ENCODE assay signal across 24 mouse cellular contexts in the genomic region with DNA sequence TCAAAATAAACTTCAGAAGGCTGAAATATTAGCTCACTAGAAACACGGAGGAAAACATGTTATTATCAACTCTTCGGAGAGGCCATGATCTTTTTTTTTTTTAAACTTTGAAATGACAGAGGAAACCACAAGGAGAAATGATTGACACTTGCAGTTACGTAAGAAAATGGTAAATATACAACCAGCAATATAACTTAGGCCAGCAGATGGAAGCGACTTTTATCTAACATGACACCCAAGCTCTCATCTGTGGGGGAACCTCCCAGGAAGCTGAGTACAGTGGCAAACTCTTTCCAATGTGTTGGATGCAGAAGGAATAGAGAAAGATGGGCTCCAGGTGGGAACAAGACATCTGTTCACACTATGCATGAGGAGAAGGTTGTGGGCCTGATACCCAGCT.
A peak's percentile ranks its signal among the peaks of the same experiment; 100 is the strongest.
DNase-seq lines count a peak whose midpoint lies in the region; ATAC-seq and TF ChIP-seq lines count a peak whose summit lies in the region.
"Had no signal": no experiment of that assay in that cellular context is flagged by ENCODE, and none has a peak within 500 bp of the region (broad histone marks: within the 10 kb centered on the region; RNA-seq: fewer than 3 reads in every experiment).

No protein-coding gene starts in this region.

- H3K27ac ChIP-seq in MEL (ENCODE audit: control insufficient read depth, low read depth, low read length): no peak overlapping the region
- H3K27ac ChIP-seq: forebrain, embryonic 10.5 days; heart, embryonic 10.5 days; hindbrain, embryonic 15.5 days; limb, embryonic 12.5 days; liver, embryonic 12.5 days; midbrain, embryonic 15.5 days had no signal

- no peaks in the 10 kb centered on the region for H3K9me3 ChIP-seq in MEL (replicated peaks; ENCODE audit: insufficient read depth, low read length)
- H3K9me3 ChIP-seq: hindbrain, embryonic 15.5 days; liver, embryonic 12.5 days had no signal

- H3K36me3 ChIP-seq in MEL (ENCODE audit: control insufficient read depth in 1 of 2, insufficient read depth in 2 of 2, low read length in 2 of 2): no peaks in the 10 kb centered on the region
- H3K36me3 ChIP-seq: forebrain, embryonic 10.5 days; G1E; heart, embryonic 10.5 days; hindbrain, embryonic 15.5 days; limb, embryonic 12.5 days; liver, embryonic 12.5 days; midbrain, embryonic 15.5 days had no signal

- DNase-seq in CD4-positive helper T cell, adult 2 months (ENCODE audit: low read depth, low spot score): peak; percentile 71
- DNase-seq in MEL (ENCODE audit: low read depth, low spot score): peak; percentile 6
- no peak for DNase-seq in layer of hippocampus, adult 9-11 months
- DNase-seq in kidney, postnatal 10 days: no peak
- no peak for DNase-seq in lung, postnatal 14 days
- DNase-seq: adrenal gland, postnatal 14 days; cerebellum, adult 8-10 months; forebrain, postnatal 0 days; gastrocnemius, postnatal 36 days; heart, postnatal 4 days; kidney, adult 11 months; layer of hippocampus, postnatal 36 days; lung, adult 2 months had no signal

- no peak for TF ChIP-seq POLR2A in MEL (IDR thresholded peaks at IDR 0.05; ENCODE audit: control insufficient read depth in 1 of 2, insufficient read depth in 1 of 2, low read depth in 1 of 2, low read length in 2 of 2, poor library complexity in 1 of 2)

- TF ChIP-seq CTCF in MEL (IDR thresholded peaks at IDR 0.05 in 2 of 3, conservative IDR thresholded peaks at IDR 0.05 in 1 of 3; ENCODE audit: control insufficient read depth in 1 of 3, insufficient read depth in 1 of 3, low read depth in 2 of 3, low read length in 3 of 3, poor library complexity in 1 of 3, severe bottlenecking in 1 of 3): no peak

- H3K79me2 ChIP-seq in MEL (ENCODE audit: control insufficient read depth, insufficient read depth, low read length, poor library complexity): no peaks in the 10 kb centered on the region

- no peaks in the 10 kb centered on the region for H3K27me3 ChIP-seq in MEL (ENCODE audit: control insufficient read depth in 1 of 2, insufficient read depth in 2 of 2, low read length in 2 of 2)
- H3K27me3 ChIP-seq: CH12.LX; hindbrain, embryonic 15.5 days; limb, embryonic 12.5 days; liver, embryonic 12.5 days; midbrain, embryonic 15.5 days had no signal

- TF ChIP-seq RAD21 in MEL (IDR thresholded peaks at IDR 0.05; ENCODE audit: low read depth, low read length): no peak

- no peak overlapping the region for H3K9ac ChIP-seq in MEL (ENCODE audit: control insufficient read depth, low read depth, low read length, poor library complexity, severe bottlenecking)
- H3K9ac ChIP-seq: forebrain, postnatal 0 days; hindbrain, embryonic 15.5 days; limb, embryonic 12.5 days; liver, embryonic 12.5 days; midbrain, embryonic 15.5 days had no signal

- H3K4me3 ChIP-seq in MEL (ENCODE audit: control insufficient read depth in 1 of 2, insufficient read depth in 1 of 2, low read depth in 2 of 2, low read length in 2 of 2): no peak overlapping the region
- H3K4me3 ChIP-seq: forebrain, embryonic 10.5 days; heart, embryonic 10.5 days; hindbrain, embryonic 15.5 days; limb, embryonic 12.5 days; liver, embryonic 12.5 days; midbrain, embryonic 15.5 days; myocyte had no signal

- no peaks in the 10 kb centered on the region for H3K4me1 ChIP-seq in MEL (ENCODE audit: control insufficient read depth in 1 of 2, insufficient read depth in 2 of 2, low read length in 2 of 2)
- H3K4me1 ChIP-seq: forebrain, embryonic 10.5 days; heart, embryonic 10.5 days; hindbrain, embryonic 15.5 days; midbrain, embryonic 15.5 days had no signal

- no peak for TF ChIP-seq EP300 in MEL (IDR thresholded peaks at IDR 0.05; ENCODE audit: low read depth in 1 of 2, low read length in 2 of 2)

- peak; percentile 59 for ATAC-seq in granulocyte monocyte progenitor cell, adult 5-6 weeks (replicated peaks; ENCODE audit: poor library complexity, severe bottlenecking)
- ATAC-seq in monocyte, adult 5-6 weeks (replicated peaks; ENCODE audit: insufficient number of reproducible peaks, low FRiP score, low TSS enrichment, poor library complexity, severe bottlenecking): peak; percentile 51; the same call in 1 of the 2 replicates
- ATAC-seq: forebrain, postnatal 0 days; liver, embryonic 12.5 days; midbrain, embryonic 15.5 days had no signal

TF ChIP-seq in MEL, 35 proteins besides CTCF, POLR2A, EP300 and RAD21:
- 0 out of 2 replicates have a peak, but pooled peaks have one; percentile 26 for TF ChIP-seq ETS1 (IDR thresholded peaks at IDR 0.05; ENCODE audit: low read depth, low read length)
- TF ChIP-seq ZC3H11A (IDR thresholded peaks at IDR 0.05; ENCODE audit: low read depth, low read length): no peak
- TF ChIP-seq ZNF384 (IDR thresholded peaks at IDR 0.05; ENCODE audit: low read depth, low read length): peak; percentile 32; the same call in 1 of the 2 replicates

Comparison
In these comparisons a context has a peak if more than half of its experiments do, and no peak if none do; other contexts are left out.
1. DNase-seq: peak in CD4-positive helper T cell, adult 2 months (single experiment) and MEL (single experiment); none in layer of hippocampus, adult 9-11 months (single experiment), kidney, postnatal 10 days (single experiment) and lung, postnatal 14 days (single experiment).